Mouse (Mus musculus): ENCODE measurements at regions not wholly inside any gene's neighbourhood (a gene's known extent, or its start where the extent isn't known, plus 50 kb on each side); places are given as distances from the start of the nearest gene placed in this dataset.
A peak's percentile ranks its signal among the peaks of the same experiment; 100 is the strongest.

DNA sequence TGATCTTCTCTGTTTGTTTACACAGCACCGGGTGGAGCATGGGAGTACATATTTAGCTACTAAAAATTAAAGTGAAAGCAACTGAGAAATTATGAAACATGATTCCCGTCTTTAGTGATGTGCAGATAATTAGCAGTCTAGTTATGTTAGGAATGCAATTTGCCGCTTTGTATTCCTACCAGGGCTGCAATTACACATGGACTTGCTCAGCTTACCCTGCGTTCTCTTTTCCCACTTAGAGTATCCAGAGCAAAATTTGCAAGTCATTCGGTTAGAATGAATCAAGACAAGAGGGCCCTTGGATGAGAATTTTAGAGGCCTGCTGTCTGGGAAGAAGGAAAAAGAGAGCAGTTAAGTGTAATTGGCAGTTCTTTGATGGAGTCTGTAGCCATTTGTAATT is 126.0 kb upstream of the Gpr149 start:
- DNase-seq (ENCODE audit: extremely low spot score in 1 of 2, low spot score in 1 of 2) = no peak

DNA sequence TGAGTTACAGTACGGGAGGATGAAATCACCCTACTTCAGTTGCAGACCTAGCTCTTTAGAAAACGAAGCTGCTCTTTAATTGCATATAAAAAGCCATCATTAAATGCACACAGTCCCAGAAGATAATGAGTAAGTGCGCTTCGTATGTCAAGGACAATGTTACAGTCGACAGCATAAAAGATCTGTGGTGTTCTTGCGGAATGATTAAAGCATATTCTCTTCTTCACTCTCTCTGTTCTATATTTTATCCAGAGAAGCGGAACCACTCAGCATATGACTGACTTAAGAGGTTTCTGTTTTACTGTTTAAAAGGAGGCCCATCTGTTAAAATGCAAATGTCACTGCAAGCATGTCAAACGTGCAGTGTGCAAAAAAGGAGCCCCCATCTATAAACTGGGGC is 121.0 kb upstream of the Gpr149 start:
- DNase-seq (ENCODE audit: extremely low spot score in 1 of 2, low spot score in 1 of 2) = peak in 1 of 2 experiments; percentile 9

DNA sequence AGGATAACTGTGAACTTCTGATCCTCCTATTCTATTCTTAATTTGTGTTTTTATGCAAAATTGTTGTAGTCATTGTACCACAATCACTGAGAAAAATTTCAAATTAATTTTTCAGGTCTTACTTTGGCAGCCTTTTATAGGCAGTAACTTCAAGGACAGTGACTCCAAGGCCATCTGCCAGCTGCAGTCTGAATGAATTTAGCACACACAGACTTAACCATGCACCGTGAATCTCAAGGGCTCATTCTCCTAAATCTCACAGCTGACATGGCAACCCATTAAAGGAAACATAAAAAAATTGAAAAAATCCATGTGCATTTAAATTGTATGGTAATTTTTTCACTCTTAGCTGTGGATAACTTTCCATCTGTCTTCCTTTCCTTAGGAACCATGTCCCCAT is 111.9 kb upstream of the Gpr149 start:
- DNase-seq (ENCODE audit: extremely low spot score in 1 of 2, low spot score in 1 of 2) = no peak

DNA sequence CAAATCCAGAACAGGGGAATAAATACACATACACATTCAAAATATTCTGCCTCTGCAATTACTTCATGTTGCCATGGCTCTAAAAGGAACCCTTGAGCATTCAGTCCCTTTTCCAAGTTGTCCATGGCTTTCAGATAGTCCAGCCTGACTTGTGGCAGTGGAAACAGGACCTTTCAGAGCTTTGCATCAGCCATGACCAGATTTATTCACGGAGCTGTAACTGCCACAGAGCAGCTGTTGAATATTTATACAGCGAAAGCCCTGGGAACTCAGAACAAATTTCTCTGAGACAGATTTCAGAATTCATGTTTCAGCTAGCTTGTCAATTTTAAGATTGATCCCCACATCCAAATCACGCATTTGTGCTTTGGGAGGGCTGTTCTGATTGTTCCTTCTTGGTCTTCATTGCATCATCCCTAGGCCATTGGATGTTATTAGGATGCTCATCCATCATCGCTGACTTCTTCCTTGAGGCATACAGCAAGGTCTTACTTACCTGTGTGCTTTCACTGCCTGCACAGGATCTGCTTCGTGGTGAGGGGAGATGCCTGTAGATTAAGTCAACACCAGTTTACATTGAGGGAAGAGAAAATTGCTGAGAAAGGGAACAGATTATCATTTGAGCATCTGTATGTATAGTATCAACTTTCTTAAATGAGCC is 110.5 kb upstream of the Gpr149 start:
- no peak for DNase-seq (ENCODE audit: extremely low spot score in 1 of 2, low spot score in 1 of 2)
